Mouse (Mus musculus): ENCODE results near the gene Inmt. TPM values are rescaled to one million over a fixed set of nuclear protein-coding genes. Genes with fewer than 3 reads are reported as not detected.
"Not testable (repeated sequence)": the region's sequence is repeated elsewhere in the genome, so short reads cannot be mapped to it uniquely, and the experiment has no call there.

Inmt gene
- polyA plus RNA-seq, 1 experiment, result 30.3 TPM

- TF ChIP-seq CTCF (conservative IDR thresholded peaks at IDR 0.05; ENCODE audit: insufficient read depth, insufficient read length, low read depth, low read length), result peak; percentile 37
- TF ChIP-seq POLR2A (IDR thresholded peaks at IDR 0.05; ENCODE audit: low read depth, low read length), result no peak
- WGBS, result 2% methylated on average over 33 of the region's 33 CpGs
- H3K27ac ChIP-seq (ENCODE audit: insufficient read depth, low read depth, low read length), result peak within 1 kb of the TSS; percentile 92
Measured at GRCm38 (mm10) chr6:55202913-55203910, 28.4 kb upstream of the Inmt start, which contains the start of gene Mindy4. Gene Mindy4, plus strand, starts transcription at chr6:55203383.

GRCm38 (mm10) chr6:55199047-55199446 is 24.2 kb upstream of the Inmt start:
- Histone ChIP-seq H3K27ac (ENCODE audit: insufficient read depth, low read depth, low read length) (no peak overlapping the region), H3K4me3 (ENCODE audit: insufficient read depth, low read depth, low read length) (no peak overlapping the region), H3K36me3 (ENCODE audit: control insufficient read depth, insufficient read depth, low read length) (no peaks in the 10 kb centered on the region), H3K4me1 (ENCODE audit: control insufficient read depth, insufficient read depth, low read length) (no peaks in the 10 kb centered on the region; the same call in 1 of the 2 replicates), H3K27me3 (replicated peaks; ENCODE audit: control insufficient read depth, insufficient read depth, low read length) (no peaks in the 10 kb centered on the region)
- TF ChIP-seq POLR2A (IDR thresholded peaks at IDR 0.05; ENCODE audit: low read depth, low read length) (no peak), CTCF (conservative IDR thresholded peaks at IDR 0.05; ENCODE audit: insufficient read depth, insufficient read length, low read depth, low read length) (no peak)
- WGBS, result 86% methylated on average over 3 of the region's 3 CpGs
- DNase-seq, result no peak

More at GRCm38 (mm10) chr6:55202913-55203910, 28.4 kb upstream of the Inmt start, which contains the start of gene Mindy4:
- H3K4me1 ChIP-seq (ENCODE audit: control insufficient read depth, insufficient read depth, low read length), result peaks cover 3% of the 10 kb centered on the region; the same call in 1 of the 2 replicates
- no peaks in the 10 kb centered on the region for H3K36me3 ChIP-seq (ENCODE audit: control insufficient read depth, insufficient read depth, low read length)
- H3K4me3 ChIP-seq (ENCODE audit: insufficient read depth, low read depth, low read length), result peak within 1 kb of the TSS; percentile 71
- peak; percentile 96 for DNase-seq
- H3K27me3 ChIP-seq (replicated peaks; ENCODE audit: control insufficient read depth, insufficient read depth, low read length), result no peaks in the 10 kb centered on the region

GRCm38 (mm10) chr6:55193171-55193570 is 18.3 kb upstream of the Inmt start:
- peaks cover 9% of the 10 kb centered on the region; the same call in 1 of the 2 replicates for H3K4me1 ChIP-seq (ENCODE audit: control insufficient read depth, insufficient read depth, low read length)
- no peaks in the 10 kb centered on the region for H3K36me3 ChIP-seq (ENCODE audit: control insufficient read depth, insufficient read depth, low read length)
- no peak overlapping the region for H3K4me3 ChIP-seq (ENCODE audit: insufficient read depth, low read depth, low read length)
- H3K27ac ChIP-seq (ENCODE audit: insufficient read depth, low read depth, low read length), result no peak overlapping the region
- DNase-seq, result no peak
- WGBS, result 83% methylated on average over 3 of the region's 3 CpGs
- TF ChIP-seq CTCF (conservative IDR thresholded peaks at IDR 0.05; ENCODE audit: insufficient read depth, insufficient read length, low read depth, low read length) (no peak), POLR2A (IDR thresholded peaks at IDR 0.05; ENCODE audit: low read depth, low read length) (no peak)
- H3K27me3 ChIP-seq (replicated peaks; ENCODE audit: control insufficient read depth, insufficient read depth, low read length), result no peaks in the 10 kb centered on the region

GRCm38 (mm10) chr6:55191537-55191936 is 16.7 kb upstream of the Inmt start:
- WGBS, result 36% methylated on average over 4 of the region's 4 CpGs
- Histone ChIP-seq H3K4me1 (ENCODE audit: control insufficient read depth, insufficient read depth, low read length) (peaks cover 9% of the 10 kb centered on the region; the same call in 1 of the 2 replicates), H3K27me3 (replicated peaks; ENCODE audit: control insufficient read depth, insufficient read depth, low read length) (no peaks in the 10 kb centered on the region), H3K36me3 (ENCODE audit: control insufficient read depth, insufficient read depth, low read length) (no peaks in the 10 kb centered on the region), H3K27ac (ENCODE audit: insufficient read depth, low read depth, low read length) (no peak overlapping the region), H3K4me3 (ENCODE audit: insufficient read depth, low read depth, low read length) (no peak overlapping the region)
- DNase-seq, result no peak
- TF ChIP-seq POLR2A (IDR thresholded peaks at IDR 0.05; ENCODE audit: low read depth, low read length), result no peak
- no peak for TF ChIP-seq CTCF (conservative IDR thresholded peaks at IDR 0.05; ENCODE audit: insufficient read depth, insufficient read length, low read depth, low read length)

- H3K27ac ChIP-seq (ENCODE audit: insufficient read depth, low read depth, low read length), result peak overlapping the region; percentile 69
Measured at GRCm38 (mm10) chr6:55189406-55189805, 14.6 kb upstream of the Inmt start.

GRCm38 (mm10) chr6:55187827-55188226 is 13.0 kb upstream of the Inmt start:
- peak; percentile 45 for DNase-seq
- WGBS, result 87% methylated on average over 17 of the region's 17 CpGs
- Histone ChIP-seq H3K27ac (ENCODE audit: insufficient read depth, low read depth, low read length) (peak overlapping the region; percentile 50; the same call in 1 of the 2 replicates), H3K4me1 (ENCODE audit: control insufficient read depth, insufficient read depth, low read length) (peaks cover 14% of the 10 kb centered on the region; the same call in 1 of the 2 replicates)
- not testable (repeated sequence) for H3K36me3 ChIP-seq (ENCODE audit: control insufficient read depth, insufficient read depth, low read length); H3K4me3 ChIP-seq (ENCODE audit: insufficient read depth, low read depth, low read length); H3K27me3 ChIP-seq (replicated peaks; ENCODE audit: control insufficient read depth, insufficient read depth, low read length)

More at GRCm38 (mm10) chr6:55189406-55189805, 14.6 kb upstream of the Inmt start:
- H3K4me3 ChIP-seq (ENCODE audit: insufficient read depth, low read depth, low read length), result no peak overlapping the region
- H3K36me3 ChIP-seq (ENCODE audit: control insufficient read depth, insufficient read depth, low read length), result no peaks in the 10 kb centered on the region
- no peaks in the 10 kb centered on the region for H3K27me3 ChIP-seq (replicated peaks; ENCODE audit: control insufficient read depth, insufficient read depth, low read length)
- DNase-seq, result peak; percentile 63
- H3K4me1 ChIP-seq (ENCODE audit: control insufficient read depth, insufficient read depth, low read length), result peaks cover 9% of the 10 kb centered on the region; the same call in 1 of the 2 replicates
- TF ChIP-seq CTCF (conservative IDR thresholded peaks at IDR 0.05; ENCODE audit: insufficient read depth, insufficient read length, low read depth, low read length) (no peak), POLR2A (IDR thresholded peaks at IDR 0.05; ENCODE audit: low read depth, low read length) (no peak)
